Mouse (Mus musculus): ENCODE data around the gene Olfr153. TPM values are rescaled to one million over a fixed set of nuclear protein-coding genes. Genes with fewer than 3 reads are reported as not detected.

The Olfr153 gene
- polyA plus RNA-seq, 1 experiment from 2014 or later = not detected

Other genes starting within 250 kb of the Olfr153 start
- not detected in 2 replicates for gene Olfr1118, start 224.2 kb upstream of the Olfr153 start, polyA plus RNA-seq (2016; fragmentation: Nextera tagmentation; extraction: Ambion mirVana)
- gene Olfr1120, start 177.0 kb upstream of the Olfr153 start, polyA plus RNA-seq (2016; fragmentation: Nextera tagmentation; extraction: Ambion mirVana) = not detected in 2 replicates
- not detected in 2 replicates for gene Olfr1121, start 161.9 kb upstream of the Olfr153 start, polyA plus RNA-seq (2016; fragmentation: Nextera tagmentation; extraction: Ambion mirVana)
- not detected in 2 replicates for gene Olfr1122, start 145.9 kb upstream of the Olfr153 start, polyA plus RNA-seq (2016; fragmentation: Nextera tagmentation; extraction: Ambion mirVana)
- not detected in 2 replicates for gene Olfr1123, start 115.2 kb upstream of the Olfr153 start, polyA plus RNA-seq (2016; fragmentation: Nextera tagmentation; extraction: Ambion mirVana)
- gene Olfr1124, start 101.5 kb upstream of the Olfr153 start, polyA plus RNA-seq (2016; fragmentation: Nextera tagmentation; extraction: Ambion mirVana) = 0.12 TPM in 1 of 2 replicates, not detected in the other
- not detected in 2 replicates for gene Olfr1126, start 77.8 kb upstream of the Olfr153 start, polyA plus RNA-seq (2016; fragmentation: Nextera tagmentation; extraction: Ambion mirVana)
- not detected in 2 replicates for gene Pramel7, start 34.7 kb upstream of the Olfr153 start, polyA plus RNA-seq (2016; fragmentation: Nextera tagmentation; extraction: Ambion mirVana)
- gene Pramel6, start 25.2 kb upstream of the Olfr153 start, polyA plus RNA-seq (2016; fragmentation: Nextera tagmentation; extraction: Ambion mirVana) = not detected in 2 replicates
- not detected in 2 replicates for gene Olfr1128, start 13.7 kb downstream of the Olfr153 start, polyA plus RNA-seq (2016; fragmentation: Nextera tagmentation; extraction: Ambion mirVana)
- gene Olfr1129, start 42.1 kb downstream of the Olfr153 start, polyA plus RNA-seq (2016; fragmentation: Nextera tagmentation; extraction: Ambion mirVana) = not detected in 2 replicates
- not detected in 2 replicates for gene Olfr1130, start 74.4 kb downstream of the Olfr153 start, polyA plus RNA-seq (2016; fragmentation: Nextera tagmentation; extraction: Ambion mirVana)
- gene Olfr1131, start 95.3 kb downstream of the Olfr153 start, polyA plus RNA-seq (2016; fragmentation: Nextera tagmentation; extraction: Ambion mirVana) = not detected in 2 replicates
- not detected in 2 replicates for gene Olfr1132, start 105.7 kb downstream of the Olfr153 start, polyA plus RNA-seq (2016; fragmentation: Nextera tagmentation; extraction: Ambion mirVana)
- gene Olfr1133, start 115.6 kb downstream of the Olfr153 start, polyA plus RNA-seq (2016; fragmentation: Nextera tagmentation; extraction: Ambion mirVana) = not detected in 2 replicates
- not detected in 2 replicates for gene Olfr1134, start 126.7 kb downstream of the Olfr153 start, polyA plus RNA-seq (2016; fragmentation: Nextera tagmentation; extraction: Ambion mirVana)
- not detected in 2 replicates for gene Olfr1135, start 141.9 kb downstream of the Olfr153 start, polyA plus RNA-seq (2016; fragmentation: Nextera tagmentation; extraction: Ambion mirVana)
- not detected in 2 replicates for gene Olfr1136, start 162.2 kb downstream of the Olfr153 start, polyA plus RNA-seq (2016; fragmentation: Nextera tagmentation; extraction: Ambion mirVana)
- not detected in 2 replicates for gene Olfr1137, start 181.4 kb downstream of the Olfr153 start, polyA plus RNA-seq (2016; fragmentation: Nextera tagmentation; extraction: Ambion mirVana)
- not detected in 2 replicates for gene Olfr1138, start 208.2 kb downstream of the Olfr153 start, polyA plus RNA-seq (2016; fragmentation: Nextera tagmentation; extraction: Ambion mirVana)
- gene Olfr1140, start 212.0 kb downstream of the Olfr153 start, polyA plus RNA-seq (2016; fragmentation: Nextera tagmentation; extraction: Ambion mirVana) = not detected in 2 replicates
- not detected in 2 replicates for gene Olfr1141, start 222.2 kb downstream of the Olfr153 start, polyA plus RNA-seq (2016; fragmentation: Nextera tagmentation; extraction: Ambion mirVana)
- gene Olfr152, start 247.7 kb downstream of the Olfr153 start, polyA plus RNA-seq (2016; fragmentation: Nextera tagmentation; extraction: Ambion mirVana) = not detected in 2 replicates

Measured in hindbrain, embryonic 12.5 days (tissue).